Mouse (Mus musculus): ENCODE results near the gene Tfap2b. TPM values are rescaled to one million over a fixed set of nuclear protein-coding genes. Genes with fewer than 3 reads are reported as not detected.

Gene Tfap2b
- polyA plus RNA-seq, 1 experiment from 2014 or later: 31.3 TPM

- H3K27me3 ChIP-seq (ENCODE audit: control insufficient read depth, insufficient read depth, low read length): no peaks in the 10 kb centered on the region
- H3K9ac ChIP-seq (ENCODE audit: low read length): no peak overlapping the region
- no peak overlapping the region for H3K27ac ChIP-seq (replicated peaks; ENCODE audit: low read depth, low read length)
- H3K4me3 ChIP-seq (ENCODE audit: low read depth, low read length): no peak overlapping the region
- ATAC-seq (ENCODE audit: insufficient number of reproducible peaks, low FRiP score, low TSS enrichment, low read depth) (no peak), DNase-seq (ENCODE audit: low spot score) (no peak)
- no peaks in the 10 kb centered on the region for H3K4me1 ChIP-seq (ENCODE audit: control insufficient read depth, insufficient read depth, low read length)
- no peaks in the 10 kb centered on the region for H3K36me3 ChIP-seq (ENCODE audit: control insufficient read depth, insufficient read depth, low read length)
- whole genome bisulfite sequencing: 84% methylated on average over 6 of the region's 6 CpGs
- H3K9me3 ChIP-seq (ENCODE audit: control insufficient read depth, low read length): no peaks in the 10 kb centered on the region
- no peak overlapping the region for H3K4me2 ChIP-seq (ENCODE audit: low read depth, severe bottlenecking)
These were observed 42.6 kb downstream of the Tfap2b start for GRCm38 (mm10) chr1:19251286-19251685.

DNA sequence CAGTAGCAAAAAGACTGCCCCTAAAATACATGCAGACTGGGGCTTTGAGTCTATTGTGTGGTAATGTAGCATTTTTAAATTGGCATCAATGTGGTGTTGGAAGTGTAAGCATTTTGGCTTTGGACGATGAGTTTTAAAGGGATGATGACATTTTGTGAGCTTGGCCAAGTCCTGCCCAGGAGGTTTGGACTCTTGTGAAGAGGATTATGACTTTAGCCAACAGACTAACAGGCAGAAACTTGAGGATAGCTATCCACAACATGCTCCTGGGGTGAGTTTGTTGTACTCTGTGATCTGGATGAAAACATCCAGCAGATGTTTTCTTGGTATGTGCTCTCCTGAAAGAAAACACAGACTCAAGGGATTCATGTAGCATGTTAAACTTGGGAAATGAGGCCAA lies 60.9 kb downstream of the Tfap2b start:
- Histone ChIP-seq H3K9me3 (ENCODE audit: control insufficient read depth, low read length) (no peaks in the 10 kb centered on the region), H3K27me3 (ENCODE audit: control insufficient read depth, insufficient read depth, low read length) (no peaks in the 10 kb centered on the region), H3K9ac (ENCODE audit: low read length) (no peak overlapping the region), H3K4me1 (ENCODE audit: control insufficient read depth, insufficient read depth, low read length) (no peaks in the 10 kb centered on the region), H3K4me3 (ENCODE audit: low read depth, low read length) (no peak overlapping the region), H3K27ac (replicated peaks; ENCODE audit: low read depth, low read length) (no peak overlapping the region), H3K4me2 (ENCODE audit: low read depth, severe bottlenecking) (no peak overlapping the region), H3K36me3 (ENCODE audit: control insufficient read depth, insufficient read depth, low read length) (no peaks in the 10 kb centered on the region)
- WGBS: 85% methylated on average over 1 of the region's 1 CpGs
- no peak for ATAC-seq (ENCODE audit: insufficient number of reproducible peaks, low FRiP score, low TSS enrichment, low read depth)
- DNase-seq (ENCODE audit: low spot score): no peak

Other genes with a start within 250 kb of the Tfap2b start
- gene Tfap2d, start 105.9 kb upstream of the Tfap2b start, polyA plus RNA-seq (2014; fragmentation: Nextera tagmentation; extraction: Ambion mirVana): not detected in 2 replicates

Measured in limb, embryonic 11.5 days (tissue).